ENCODE assay signal across 8 mouse cellular contexts in genomic region chr19:34474991-34475971, GRCm38 (mm10). TPM values are rescaled to one million over a fixed set of nuclear protein-coding genes. Genes with fewer than 3 reads are reported as not detected.
DNase-seq lines count a peak whose midpoint lies in the region; TF ChIP-seq lines count a peak whose summit lies in the region.

Gene Ch25h (minus strand): TSS chr19:34475164.

- peak within 1 kb of the TSS; percentile 15 for H3K4me3 ChIP-seq in C2C12 (ENCODE audit: insufficient read depth, poor library complexity, severe bottlenecking)
- peak within 1 kb of the TSS; percentile 62 for H3K4me3 ChIP-seq in forebrain, embryonic 10.5 days

- intact Hi-C loops in heart, postnatal 10 days (cut with DNase I) = loop anchor here (5.0 kb wide), 1 partner anchor 83 kb away; no protein-coding TSS in a partner anchor

- 1% methylated on average over 35 of the region's 35 CpGs for WGBS in forebrain, embryonic 10.5 days

- H3K9me3 ChIP-seq in forebrain, embryonic 10.5 days = no peaks in the 10 kb centered on the region

- peaks cover 21% of the 10 kb centered on the region for H3K4me1 ChIP-seq in forebrain, embryonic 10.5 days

- H3K27ac ChIP-seq in forebrain, embryonic 10.5 days = peak within 1 kb of the TSS; percentile 35; the same call in 1 of the 2 replicates

- no peaks in the 10 kb centered on the region for H3K36me3 ChIP-seq in C2C12 (ENCODE audit: control insufficient read depth, insufficient read depth)
- H3K36me3 ChIP-seq in forebrain, embryonic 10.5 days (replicated peaks) = no peaks in the 10 kb centered on the region

- H3K79me3 ChIP-seq in C2C12 (ENCODE audit: low read depth) = no peaks in the 10 kb centered on the region

- peak; percentile 4 for DNase-seq in T-cell, adult 2 months (ENCODE audit: low spot score)
- DNase-seq in forebrain, embryonic 10.5 days (ENCODE audit: extremely low spot score, low spot score) = peak; percentile 55
- DNase-seq in heart, postnatal 10 days = peak; percentile 56 to 67
- DNase-seq in kidney, postnatal 36 days = peak; percentile 57 to 79
- peak; percentile 52 for DNase-seq in lung, postnatal 14 days
- peak; percentile 21 for DNase-seq in ovary, postnatal 14 days (ENCODE audit: low spot score)
- peak; percentile 18 to 38 for DNase-seq in urinary bladder, postnatal 36 days (ENCODE audit: low spot score in 2 of 2)

- H3K79me2 ChIP-seq in C2C12 (ENCODE audit: control insufficient read depth, insufficient read depth) = no peaks in the 10 kb centered on the region

- no peaks in the 10 kb centered on the region for H3K27me3 ChIP-seq in C2C12 (ENCODE audit: control insufficient read depth, insufficient read depth, insufficient read length)
- H3K27me3 ChIP-seq in forebrain, embryonic 10.5 days (ENCODE audit: poor library complexity, severe bottlenecking) = peaks cover 78% of the 10 kb centered on the region

- peak within 1 kb of the TSS; percentile 40 for H3ac ChIP-seq in C2C12 (ENCODE audit: control insufficient read depth, insufficient read length, low read depth)

- no peak for TF ChIP-seq CTCF in C2C12 (IDR thresholded peaks at IDR 0.05; ENCODE audit: control insufficient read depth, insufficient read depth, insufficient read length)

TF ChIP-seq in C2C12, 6 proteins besides CTCF, POLR2A, EP300 and RAD21:
- TF ChIP-seq MAX (IDR thresholded peaks at IDR 0.05) (no peak), USF1 (IDR thresholded peaks at IDR 0.05; ENCODE audit: low read depth) (no peak), MYOG (IDR thresholded peaks at IDR 0.05; ENCODE audit: control insufficient read depth, extremely low read depth, insufficient read length) (no peak), MYOD1 (IDR thresholded peaks at IDR 0.05; ENCODE audit: control insufficient read depth, insufficient read length, low read depth) (no peak), CEBPB (IDR thresholded peaks at IDR 0.05; ENCODE audit: low read depth) (no peak), FOSL1 (IDR thresholded peaks at IDR 0.05; ENCODE audit: insufficient read depth, low read length, poor library complexity, severe bottlenecking) (no peak)

RNA-seq across cellular contexts. Expression of gene Ch25h, which starts in this region (rescaled TPM):
- polyA plus RNA-seq in C2C12 (2012; fragmentation: generic; extraction: Trizol) = 0.30 TPM
- 0.20 and 0.37 TPM in 2 replicates for polyA plus RNA-seq in forebrain, embryonic 10.5 days (2016; fragmentation: Nextera tagmentation; extraction: Ambion mirVana)
- total RNA-seq in heart, postnatal 10 days (2021) = under 1 TPM in 1 of 2 experiments, not detected in 1; 0.42 TPM

Comparison
In these comparisons a context has a peak if more than half of its experiments do, and no peak if none do; other contexts are left out.
1. Peak in every context shown above with its lines: DNase-seq, H3K4me3 ChIP-seq and H3K27ac ChIP-seq.
2. Peak in DNase-seq, H3K4me3 ChIP-seq and H3K27ac ChIP-seq in forebrain, embryonic 10.5 days; RNA of the gene not detected or under 1 TPM.
3. Peak in DNase-seq in heart, postnatal 10 days; RNA of the gene not detected or under 1 TPM.
4. DNase-seq: peak in every context shown above with its lines; median percentile 68 in kidney, postnatal 36 days; 62 in heart, postnatal 10 days; 55 in forebrain, embryonic 10.5 days; 52 in lung, postnatal 14 days; 28 in urinary bladder, postnatal 36 days; 21 in ovary, postnatal 14 days; 4 in T-cell, adult 2 months.